Mouse (Mus musculus) olfactory bulb, adult 2 months (tissue): ENCODE measurements around the gene Sult2a1. TPM values are rescaled to one million over a fixed set of nuclear protein-coding genes. Genes with fewer than 3 reads are reported as not detected.
"Not testable (repeated sequence)": the region's sequence is repeated elsewhere in the genome, so short reads cannot be mapped to it uniquely, and the experiment has no call there.

Experiments
- H3K27ac ChIP-seq: fragments of 200-500 bp; 2 replicates; pipeline ENCODE4 v1.5.1; 2012; ENCODE audit warnings: low read depth, low read length; ENCODE audit not compliant: insufficient read depth
- H3K4me1 ChIP-seq: fragments of 200-500 bp; 2 replicates; pipeline ENCODE4 v1.6.1; 2012; ENCODE audit warnings: low read length; ENCODE audit not compliant: control insufficient read depth, insufficient read depth
- H3K4me3 ChIP-seq: fragments of 200-500 bp; 2 replicates; pipeline ENCODE4 v1.5.1; 2012; ENCODE audit warnings: mild to moderate bottlenecking, low read depth, low read length, moderate library complexity; ENCODE audit not compliant: insufficient read depth
- CTCF ChIP-seq: fragments of 200-500 bp; IDR thresholded peaks from 2 replicates; pipeline ENCODE4 v1.5.1; 2012; ENCODE audit warnings: low read depth, mild to moderate bottlenecking, low read length, moderate library complexity; ENCODE audit not compliant: insufficient read depth
- POLR2A ChIP-seq: fragments of 200-500 bp; IDR thresholded peaks from 2 replicates; pipeline ENCODE4 v1.6.1; 2012; ENCODE audit warnings: mild to moderate bottlenecking, low read depth, low read length, moderate library complexity; ENCODE audit not compliant: insufficient read depth
- WGBS: fragments of 180-500 bp; shearing (Covaris S2); methylation state at CpG from one replicate; pipeline ENCODE4 v1.1.7; 2018; 5-methylcytosine and 5-hydroxymethylcytosine counted together
- polyA plus RNA-seq: library from polyadenylated mRNA; stranded (reverse); fragments of >200 nt; gene quantifications from 2 replicates; pipeline ENCODE4 v1.2.4, GENCODE M21; 2012; ENCODE audit warnings: low replicate concordance; ENCODE audit not compliant: missing spikeins, insufficient read depth, insufficient read length

Sult2a1 gene
- not detected in 2 replicates for polyA plus RNA-seq

DNA sequence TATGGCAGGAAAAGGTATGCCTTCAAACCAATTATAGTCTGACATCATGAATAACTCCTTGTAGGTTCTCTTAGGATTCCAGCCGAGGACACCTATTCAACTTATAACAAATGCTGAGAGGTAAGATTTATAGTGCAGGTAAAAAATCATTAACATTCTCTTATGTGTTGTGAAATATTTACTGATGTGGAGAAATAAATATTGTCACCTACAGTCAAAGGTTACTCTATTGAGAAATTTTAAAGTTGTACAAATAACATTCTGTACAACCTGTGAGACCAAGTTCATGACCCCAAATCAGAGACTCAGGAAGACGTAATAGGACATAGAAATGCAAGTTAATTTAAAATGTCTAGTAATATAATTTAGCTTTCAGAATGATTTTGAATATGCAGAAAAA is at the start of gene Sult2a1:
Sult2a1 (minus strand) TSS at position 101 of the 400 bp plus-strand sequence.
- H3K4me3 ChIP-seq, H3K27ac ChIP-seq, H3K4me1 ChIP-seq: not testable (repeated sequence)
- WGBS, result 90% methylated on average over 1 of the region's 2 CpGs

DNA sequence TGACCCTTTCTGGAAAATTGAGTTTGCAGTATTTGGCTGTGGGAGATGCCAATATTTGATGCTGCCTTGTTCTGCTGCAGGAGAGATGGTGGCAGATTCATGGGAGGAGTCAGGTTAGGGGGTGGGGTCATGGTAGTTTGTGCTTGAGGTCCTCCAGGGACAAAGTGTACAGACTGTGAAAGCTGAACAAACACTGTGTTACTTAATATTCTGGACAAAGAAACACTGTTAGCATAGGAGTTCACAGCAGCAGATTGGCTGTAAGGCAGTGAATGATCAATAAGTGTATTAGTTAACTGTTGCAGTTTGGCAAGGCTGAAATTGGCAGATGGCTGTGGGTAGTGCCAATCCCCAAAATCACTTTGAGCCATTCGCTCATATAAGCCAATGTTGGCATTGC is 23.3 kb downstream of the Sult2a1 start:
- H3K27ac ChIP-seq, result no peak overlapping the region
- H3K4me1 ChIP-seq, result no peaks in the 10 kb centered on the region
- TF ChIP-seq CTCF (no peak), POLR2A (no peak)
- 88% methylated on average over 1 of the region's 1 CpGs for WGBS
- no peak overlapping the region for H3K4me3 ChIP-seq

Other genes starting within 250 kb of the Sult2a1 start
- not detected in 2 replicates for gene Sult2a5, start 213.4 kb downstream of the Sult2a1 start, polyA plus RNA-seq
- gene Sult2a2, start 103.9 kb downstream of the Sult2a1 start, polyA plus RNA-seq, result not detected in 2 replicates
- not detected in 2 replicates for gene Sult2a4, start 152.2 kb upstream of the Sult2a1 start, polyA plus RNA-seq